Comparison of ENCODE assay signal across 26 mouse cellular contexts in genomic region chr4:132426021-132426420, GRCm38 (mm10). TPM values are rescaled to one million over a fixed set of nuclear protein-coding genes. Genes with fewer than 3 reads are reported as not detected.
DNase-seq lines count a peak whose midpoint lies in the region; ATAC-seq and TF ChIP-seq lines count a peak whose summit lies in the region.
"Had no signal": no experiment of that assay in that cellular context is flagged by ENCODE, and none has a peak within 500 bp of the region (broad histone marks: within the 10 kb centered on the region; RNA-seq: fewer than 3 reads in every experiment).

No protein-coding gene starts in this region.

- H3K9ac ChIP-seq in liver, embryonic 12.5 days, result 0 out of 2 replicates have a peak overlapping the region, but pooled peaks have one; percentile 8
- no peak overlapping the region for H3K9ac ChIP-seq in liver, embryonic 16.5 days (ENCODE audit: low read depth, low read length)
- H3K9ac ChIP-seq in stomach, postnatal 0 days (ENCODE audit: low read length), result no peak overlapping the region
- H3K9ac ChIP-seq in heart, embryonic 11.5 days (ENCODE audit: low read depth, low read length), result no peak overlapping the region
- H3K9ac ChIP-seq: embryonic facial prominence, embryonic 12.5 days; hindbrain, embryonic 13.5 days had no signal

- no peak for TF ChIP-seq CTCF in stomach, postnatal 0 days (IDR thresholded peaks at IDR 0.05; ENCODE audit: low read depth)

- 0% methylated on average over 2 of the region's 2 CpGs for WGBS in liver, embryonic 12.5 days (ENCODE audit: insufficient replicate concordance)
- WGBS in liver, embryonic 16.5 days (ENCODE audit: insufficient replicate concordance), result 12% methylated on average over 2 of the region's 2 CpGs
- WGBS in stomach, postnatal 0 days, result 30% methylated on average over 2 of the region's 2 CpGs
- 31% methylated on average over 2 of the region's 2 CpGs for WGBS in heart, embryonic 11.5 days (ENCODE audit: insufficient replicate concordance)

- H3K4me1 ChIP-seq in liver, embryonic 12.5 days, result peaks cover 66% of the 10 kb centered on the region
- peaks cover 46% of the 10 kb centered on the region for H3K4me1 ChIP-seq in liver, embryonic 16.5 days (ENCODE audit: control insufficient read depth, low read depth, low read length)
- no peaks in the 10 kb centered on the region for H3K4me1 ChIP-seq in stomach, postnatal 0 days (replicated peaks; ENCODE audit: control insufficient read depth, insufficient read depth)
- peaks cover 9% of the 10 kb centered on the region; the same call in 1 of the 2 replicates for H3K4me1 ChIP-seq in heart, embryonic 11.5 days (ENCODE audit: control insufficient read depth, insufficient read depth, low read length)

- DNase-seq in c-Kit-positive CD71-positive TER-119-positive erythroid progenitor cells, embryonic 14.5 days (ENCODE audit: low spot score), result peak; percentile 63
- peak; percentile 39 for DNase-seq in stomach, postnatal 0 days (ENCODE audit: low spot score)
- no peak for DNase-seq in adrenal gland, adult (ENCODE audit: inconsistent age in 2 of 2, low spot score in 1 of 2)
- DNase-seq in retina, embryonic 14.5 days (ENCODE audit: low spot score), result no peak
- no peak for DNase-seq in cerebellum, postnatal 14 days
- DNase-seq: adrenal gland, adult 2 months; adrenal gland, postnatal 25 days; B cell, adult 2 months; cerebellum, adult 11 months; cerebellum, adult 8-10 months; cerebellum, postnatal 25 days; gastrocnemius, adult 2 months; gastrocnemius, postnatal 25 days; heart, adult 11 months; heart, postnatal 10 days had no signal

- H3K4me3 ChIP-seq in liver, embryonic 12.5 days, result no peak overlapping the region
- no peak overlapping the region for H3K4me3 ChIP-seq in liver, embryonic 16.5 days (ENCODE audit: low read depth, low read length)
- no peak overlapping the region for H3K4me3 ChIP-seq in stomach, postnatal 0 days (ENCODE audit: low read depth, low read length)
- no peak overlapping the region for H3K4me3 ChIP-seq in heart, embryonic 11.5 days (ENCODE audit: low read depth, low read length)
- H3K4me3 ChIP-seq: embryonic facial prominence, embryonic 12.5 days; gastrocnemius, adult 2 months; hindbrain, embryonic 13.5 days had no signal

- H3K36me3 ChIP-seq in liver, embryonic 12.5 days, result no peaks in the 10 kb centered on the region
- no peaks in the 10 kb centered on the region for H3K36me3 ChIP-seq in liver, embryonic 16.5 days (ENCODE audit: control insufficient read depth, insufficient read depth)
- H3K36me3 ChIP-seq in stomach, postnatal 0 days (ENCODE audit: control insufficient read depth, insufficient read depth, low read length), result no peaks in the 10 kb centered on the region
- H3K36me3 ChIP-seq in heart, embryonic 11.5 days (ENCODE audit: control insufficient read depth, insufficient read depth, low read length), result no peaks in the 10 kb centered on the region
- H3K36me3 ChIP-seq: embryonic facial prominence, embryonic 12.5 days; G1E; hindbrain, embryonic 13.5 days had no signal

- ATAC-seq in liver, embryonic 12.5 days, result no peak
- no peak for ATAC-seq in liver, embryonic 16.5 days (ENCODE audit: low read depth)
- no peak; the same call in 1 of the 2 replicates for ATAC-seq in stomach, postnatal 0 days (ENCODE audit: low FRiP score, low TSS enrichment)
- no peak for ATAC-seq in heart, embryonic 11.5 days (replicated peaks; ENCODE audit: insufficient number of reproducible peaks, low FRiP score, low TSS enrichment)
- ATAC-seq: activated CD4-positive, CD25-positive, alpha-beta regulatory T cell, adult 4 months; CD4-positive, CD25-positive, alpha-beta regulatory T cell, adult 4 months; forebrain, embryonic 14.5 days; hindbrain, postnatal 0 days; Patski had no signal

- H3K4me2 ChIP-seq in liver, embryonic 12.5 days, result peak overlapping the region; percentile 39
- peak overlapping the region; percentile 20; the same call in 1 of the 2 replicates for H3K4me2 ChIP-seq in liver, embryonic 16.5 days (ENCODE audit: low read depth, low read length)
- H3K4me2 ChIP-seq in stomach, postnatal 0 days (replicated peaks; ENCODE audit: low read depth), result no peak overlapping the region
- no peak overlapping the region for H3K4me2 ChIP-seq in heart, embryonic 11.5 days
- H3K4me2 ChIP-seq: embryonic facial prominence, embryonic 12.5 days; hindbrain, embryonic 13.5 days had no signal

- peak overlapping the region; percentile 90 for H3K27ac ChIP-seq in liver, embryonic 12.5 days
- peak overlapping the region; percentile 79 for H3K27ac ChIP-seq in liver, embryonic 16.5 days (ENCODE audit: low read length)
- no peak overlapping the region for H3K27ac ChIP-seq in stomach, postnatal 0 days (replicated peaks)
- H3K27ac ChIP-seq in heart, embryonic 11.5 days (ENCODE audit: low read depth, low read length), result no peak overlapping the region
- H3K27ac ChIP-seq: embryonic facial prominence, embryonic 12.5 days; gastrocnemius, adult 2 months; hindbrain, embryonic 13.5 days; hindbrain, postnatal 0 days had no signal

- H3K9me3 ChIP-seq in liver, embryonic 12.5 days (replicated peaks), result no peaks in the 10 kb centered on the region
- H3K9me3 ChIP-seq in liver, embryonic 16.5 days (replicated peaks; ENCODE audit: control insufficient read depth, low read length), result peaks cover 3% of the 10 kb centered on the region; the same call in 1 of the 2 replicates
- no peaks in the 10 kb centered on the region for H3K9me3 ChIP-seq in stomach, postnatal 0 days (ENCODE audit: control insufficient read depth, low read length)
- H3K9me3 ChIP-seq in heart, embryonic 11.5 days (replicated peaks; ENCODE audit: control insufficient read depth, low read length), result no peaks in the 10 kb centered on the region
- H3K9me3 ChIP-seq: embryonic facial prominence, embryonic 12.5 days; G1E; hindbrain, embryonic 13.5 days had no signal

- peaks cover 9% of the 10 kb centered on the region; the same call in 1 of the 2 replicates for H3K27me3 ChIP-seq in liver, embryonic 12.5 days (replicated peaks)
- no peaks in the 10 kb centered on the region for H3K27me3 ChIP-seq in liver, embryonic 16.5 days (ENCODE audit: control insufficient read depth, insufficient read depth, low read depth, low read length)
- no peaks in the 10 kb centered on the region for H3K27me3 ChIP-seq in stomach, postnatal 0 days (ENCODE audit: control insufficient read depth, insufficient read depth, low read length)
- H3K27me3 ChIP-seq in heart, embryonic 11.5 days (ENCODE audit: control insufficient read depth, insufficient read depth, low read length), result no peaks in the 10 kb centered on the region
- H3K27me3 ChIP-seq: embryonic facial prominence, embryonic 12.5 days; hindbrain, embryonic 13.5 days; Patski had no signal

- peak; percentile 53 for TF ChIP-seq EP300 in stomach, postnatal 0 days (optimal IDR thresholded peaks at IDR 0.05)

RNA-seq across cellular contexts. Expression of gene Phactr4, which starts 3.7 kb away (rescaled TPM):
- polyA plus RNA-seq in liver, embryonic 12.5 days (2016; fragmentation: Nextera tagmentation; extraction: Ambion mirVana), result 14.4 and 14.5 TPM in 2 replicates
- polyA plus RNA-seq in liver, embryonic 16.5 days (2015; fragmentation: Nextera tagmentation; extraction: Ambion mirVana), result 7.6 and 9.9 TPM in 2 replicates
- polyA plus RNA-seq in stomach, postnatal 0 days (2015; fragmentation: Nextera tagmentation; extraction: Ambion mirVana), result 17.6 and 20.6 TPM in 2 replicates
- polyA plus RNA-seq in heart, embryonic 11.5 days (2014; fragmentation: Nextera tagmentation; extraction: Ambion mirVana), result 24.5 and 29.1 TPM in 2 replicates

RNA-seq across cellular contexts. Expression of gene Med18, which starts 37.7 kb away (rescaled TPM):
- polyA plus RNA-seq in liver, embryonic 12.5 days (2016; fragmentation: Nextera tagmentation; extraction: Ambion mirVana), result 19.4 and 21.2 TPM in 2 replicates
- polyA plus RNA-seq in liver, embryonic 16.5 days (2015; fragmentation: Nextera tagmentation; extraction: Ambion mirVana), result 8.2 and 11.4 TPM in 2 replicates
- 12.2 and 13.6 TPM in 2 replicates for polyA plus RNA-seq in stomach, postnatal 0 days (2015; fragmentation: Nextera tagmentation; extraction: Ambion mirVana)
- polyA plus RNA-seq in heart, embryonic 11.5 days (2014; fragmentation: Nextera tagmentation; extraction: Ambion mirVana), result 12.4 and 17.4 TPM in 2 replicates

Comparison
In these comparisons a context has a peak if more than half of its experiments do, and no peak if none do; other contexts are left out.
1. DNase-seq: peak in c-Kit-positive CD71-positive TER-119-positive erythroid progenitor cells, embryonic 14.5 days (single experiment) and stomach, postnatal 0 days (single experiment); none in adrenal gland, adult (0 of 2), retina, embryonic 14.5 days (single experiment) and cerebellum, postnatal 14 days (0 of 2).
2. H3K27ac ChIP-seq: peak in liver, embryonic 12.5 days (single experiment) and liver, embryonic 16.5 days (single experiment); none in stomach, postnatal 0 days (single experiment) and heart, embryonic 11.5 days (single experiment).
3. H3K4me2 ChIP-seq: peak in liver, embryonic 12.5 days (single experiment) and liver, embryonic 16.5 days (single experiment); none in stomach, postnatal 0 days (single experiment) and heart, embryonic 11.5 days (single experiment).